Mouse (Mus musculus): ENCODE data around the gene Ormdl1.

GRCm38 (mm10) chr1:53341071-53341470 is 44.2 kb downstream of the Ormdl1 start:
- TF ChIP-seq CTCF (IDR thresholded peaks at IDR 0.05) (no peak), EP300 (IDR thresholded peaks at IDR 0.05) (no peak)
